Mouse (Mus musculus) limb, embryonic 14.5 days (tissue): ENCODE results near the gene Capg. TPM values are rescaled to one million over a fixed set of nuclear protein-coding genes. Genes with fewer than 3 reads are reported as not detected.

Experiments
- ATAC-seq: fragments of 200-750 bp; cut with Nextera tagmentation; 2 replicates; pipeline ENCODE4 v1.8.0; 2017; ENCODE audit warnings: low read depth, moderate number of reproducible peaks, moderate TSS enrichment; ENCODE audit not compliant: low FRiP score
- DNase-seq: peaks from one replicate; pipeline ENCODE4 v3.0.0-alpha.2; 2015; ENCODE audit warnings: low spot score
- H3K27ac ChIP-seq: fragments of 300-500 bp; sonication (generic); replicated peaks from 2 replicates; pipeline ENCODE4 v1.5.1; 2014; ENCODE audit warnings: low read depth, mild to moderate bottlenecking, low read length, moderate library complexity, mixed read lengths
- H3K27me3 ChIP-seq: fragments of 300-500 bp; sonication (generic); 2 replicates; pipeline ENCODE4 v1.6.1; 2014; ENCODE audit warnings: low read length, mixed read lengths; ENCODE audit not compliant: control insufficient read depth, insufficient read depth
- H3K36me3 ChIP-seq: fragments of 300-500 bp; sonication (generic); 2 replicates; pipeline ENCODE4 v1.6.1; 2014; ENCODE audit warnings: mild to moderate bottlenecking, low read length, moderate library complexity, mixed read lengths; ENCODE audit not compliant: control insufficient read depth, insufficient read depth
- H3K4me1 ChIP-seq: fragments of 300-500 bp; sonication (generic); 2 replicates; pipeline ENCODE4 v1.6.1; 2014; ENCODE audit warnings: antibody characterized with exemption, low read length, mixed read lengths; ENCODE audit not compliant: control insufficient read depth, insufficient read depth
- H3K4me2 ChIP-seq: fragments of 300-500 bp; sonication (generic); replicated peaks from 2 replicates; pipeline ENCODE4 v1.6.1; 2014; ENCODE audit warnings: low read depth, mild to moderate bottlenecking, low read length, moderate library complexity; ENCODE audit not compliant: severe bottlenecking
- H3K4me3 ChIP-seq: fragments of 300-500 bp; sonication (generic); replicated peaks from 2 replicates; pipeline ENCODE4 v1.5.1; 2014; ENCODE audit warnings: low read length
- H3K9ac ChIP-seq: fragments of 300-500 bp; sonication (generic); 2 replicates; pipeline ENCODE4 v1.6.1; 2014; ENCODE audit warnings: mild to moderate bottlenecking, low read depth, low read length, moderate library complexity; ENCODE audit not compliant: severe bottlenecking
- H3K9me3 ChIP-seq: fragments of 300-500 bp; sonication (generic); 2 replicates; pipeline ENCODE4 v1.6.1; 2016; ENCODE audit warnings: low read length; ENCODE audit not compliant: control insufficient read depth
- POLR2A ChIP-seq: fragments of 200-500 bp; IDR thresholded peaks from 2 replicates; pipeline ENCODE4 v1.8.0; 2012; ENCODE audit warnings: inconsistent platforms, mild to moderate bottlenecking, moderate library complexity, borderline replicate concordance; ENCODE audit not compliant: insufficient read depth, insufficient read length; ENCODE audit errors: extremely low read depth
- WGBS: fragments of 180-500 bp; shearing (Covaris S2); extraction: QIAGEN DNeasy Blood & Tissue Kit; methylation state at CpG from one replicate; pipeline ENCODE4 v1.1.7; 2014; 5-methylcytosine and 5-hydroxymethylcytosine counted together
- polyA plus RNA-seq, 2 experiments: library from polyadenylated mRNA; depleted of rRNA in 1 of 2; stranded (reverse) in 1 of 2; unstranded in 1 of 2; fragments of >200 nt; fragmentation: Nextera tagmentation in 1 of 2; extraction: Ambion mirVana in 1 of 2; gene quantifications; 2 replicates each; pipeline versions ENCODE4 v1.2.1 to v1.2.3; 2012 to 2014

Capg gene
- polyA plus RNA-seq, 2 experiments = 30.9 to 86.6 TPM

GRCm38 (mm10) chr6:72515644-72516043 lies 28.5 kb upstream of the Capg start:
- 88% methylated on average over 6 of the region's 6 CpGs for WGBS
- TF ChIP-seq POLR2A = no peak

GRCm38 (mm10) chr6:72518842-72519241 lies 25.3 kb upstream of the Capg start:
- Histone ChIP-seq H3K4me1 (peaks cover 10% of the 10 kb centered on the region), H3K9me3 (no peaks in the 10 kb centered on the region), H3K36me3 (no peaks in the 10 kb centered on the region), H3K9ac (no peak overlapping the region), H3K4me3 (no peak overlapping the region), H3K27ac (no peak overlapping the region), H3K4me2 (no peak overlapping the region), H3K27me3 (no peaks in the 10 kb centered on the region)
- TF ChIP-seq POLR2A = no peak
- ATAC-seq (no peak), DNase-seq (no peak)
- 62% methylated on average over 1 of the region's 1 CpGs for WGBS

More at GRCm38 (mm10) chr6:72515644-72516043, 28.5 kb upstream of the Capg start:
- Histone ChIP-seq H3K4me3 (no peak overlapping the region), H3K4me2 (no peak overlapping the region), H3K9ac (no peak overlapping the region), H3K27ac (no peak overlapping the region), H3K4me1 (peaks cover 24% of the 10 kb centered on the region), H3K27me3 (no peaks in the 10 kb centered on the region), H3K9me3 (no peaks in the 10 kb centered on the region), H3K36me3 (no peaks in the 10 kb centered on the region)
- DNase-seq = no peak
- no peak for ATAC-seq

- Histone ChIP-seq H3K4me1 (peaks cover 10% of the 10 kb centered on the region), H3K36me3 (no peaks in the 10 kb centered on the region), H3K9ac (no peak overlapping the region), H3K9me3 (no peaks in the 10 kb centered on the region), H3K4me3 (no peak overlapping the region), H3K4me2 (no peak overlapping the region), H3K27ac (no peak overlapping the region), H3K27me3 (no peaks in the 10 kb centered on the region)
- WGBS = 26% methylated on average over 8 of the region's 8 CpGs
- DNase-seq = no peak
- ATAC-seq = no peak
- TF ChIP-seq POLR2A = no peak
These were observed 24.9 kb upstream of the Capg start for GRCm38 (mm10) chr6:72519303-72519702.

- Histone ChIP-seq H3K9ac (no peak overlapping the region), H3K4me1 (peaks cover 10% of the 10 kb centered on the region), H3K9me3 (no peaks in the 10 kb centered on the region), H3K4me2 (peak overlapping the region; percentile 20; the same call in 1 of the 2 replicates), H3K4me3 (no peak overlapping the region), H3K36me3 (no peaks in the 10 kb centered on the region), H3K27ac (peak overlapping the region; percentile 35; the same call in 1 of the 2 replicates), H3K27me3 (no peaks in the 10 kb centered on the region)
- ATAC-seq (peak; percentile 74), DNase-seq (peak; percentile 77)
- 19% methylated on average over 10 of the region's 10 CpGs for WGBS
- no peak for TF ChIP-seq POLR2A
These were observed 24.1 kb upstream of the Capg start for GRCm38 (mm10) chr6:72519892-72520663.

GRCm38 (mm10) chr6:72520904-72521303 lies 23.3 kb upstream of the Capg start:
- Histone ChIP-seq H3K36me3 (no peaks in the 10 kb centered on the region), H3K4me3 (no peak overlapping the region), H3K27me3 (no peaks in the 10 kb centered on the region), H3K9ac (no peak overlapping the region), H3K4me2 (no peak overlapping the region), H3K4me1 (peaks cover 10% of the 10 kb centered on the region), H3K27ac (no peak overlapping the region), H3K9me3 (no peaks in the 10 kb centered on the region)
- ATAC-seq (no peak), DNase-seq (no peak)
- 90% methylated on average over 5 of the region's 5 CpGs for WGBS
- no peak for TF ChIP-seq POLR2A

- no peak within 1 kb of the TSS for H3K9ac ChIP-seq
- no peak within 1 kb of the TSS for H3K27ac ChIP-seq
- H3K4me2 ChIP-seq = no peak within 1 kb of the TSS
- H3K4me3 ChIP-seq = no peak within 1 kb of the TSS
- no peaks in the 10 kb centered on the region for H3K36me3 ChIP-seq
- 92% methylated on average over 5 of the region's 5 CpGs for WGBS
- DNase-seq (no peak), ATAC-seq (no peak)
- H3K4me1 ChIP-seq = peaks cover 10% of the 10 kb centered on the region
- no peaks in the 10 kb centered on the region for H3K9me3 ChIP-seq
- H3K27me3 ChIP-seq = no peaks in the 10 kb centered on the region
- TF ChIP-seq POLR2A = no peak
These were observed 22.6 kb upstream of the Capg start, which contains the start of gene Sh2d6 for GRCm38 (mm10) chr6:72521607-72522006. TSS of gene Sh2d6 (minus strand) at chr6:72521707.
